Mouse (Mus musculus) kidney, postnatal 14 days (tissue): ENCODE data around the gene Olfr1150-ps1.

Experiments used
- DNase-seq: peaks from one replicate; pipeline ENCODE4 v3.0.0; 2022; ENCODE audit warnings: mixed read lengths

Gene Olfr1150-ps1

DNA sequence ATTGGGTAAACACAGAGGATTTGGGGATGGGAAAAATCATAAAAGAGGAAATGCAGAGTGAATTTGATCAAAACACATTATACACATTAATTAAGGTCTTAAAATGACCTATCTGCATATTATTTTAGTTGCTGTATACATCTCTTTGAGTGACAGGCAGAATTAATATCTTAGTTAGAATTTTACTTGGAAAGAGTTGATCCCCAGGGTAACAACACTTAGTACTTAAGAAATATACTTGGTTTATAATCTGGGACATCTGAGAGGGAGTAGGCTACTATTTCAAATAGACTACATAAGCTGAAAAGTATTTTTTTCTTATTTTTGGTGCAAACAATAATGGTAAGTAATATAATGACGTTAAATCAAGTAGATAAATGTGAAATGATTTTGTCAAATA lies at the start of gene Olfr1150-ps1:
Gene Olfr1150-ps1, plus strand, starts transcription at position 301 of the 400 bp plus-strand sequence.
- DNase-seq, result no peak

DNA sequence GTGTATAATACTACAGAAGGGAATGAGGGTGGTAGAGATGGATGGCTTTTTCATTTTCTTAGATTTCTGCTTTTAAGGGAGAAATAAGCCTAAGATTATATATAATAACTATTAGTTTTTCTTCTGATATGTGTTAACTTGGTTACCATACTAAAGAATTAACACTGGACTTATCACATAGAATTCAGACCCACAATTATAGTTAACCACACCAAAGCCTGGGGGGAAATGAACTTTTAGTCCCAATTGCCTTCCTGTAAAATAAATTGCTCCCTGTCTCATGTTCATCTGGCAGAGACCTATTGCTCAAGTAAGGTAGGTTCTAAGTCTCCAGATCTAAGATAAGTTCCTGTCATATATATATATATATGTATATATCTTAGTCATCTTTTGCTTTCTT lies 43.5 kb upstream of the Olfr1150-ps1 start, which contains the start of gene Olfr1143:
Gene Olfr1143, plus strand, starts transcription at position 301 of the 400 bp plus-strand sequence.
- no peak for DNase-seq

DNA sequence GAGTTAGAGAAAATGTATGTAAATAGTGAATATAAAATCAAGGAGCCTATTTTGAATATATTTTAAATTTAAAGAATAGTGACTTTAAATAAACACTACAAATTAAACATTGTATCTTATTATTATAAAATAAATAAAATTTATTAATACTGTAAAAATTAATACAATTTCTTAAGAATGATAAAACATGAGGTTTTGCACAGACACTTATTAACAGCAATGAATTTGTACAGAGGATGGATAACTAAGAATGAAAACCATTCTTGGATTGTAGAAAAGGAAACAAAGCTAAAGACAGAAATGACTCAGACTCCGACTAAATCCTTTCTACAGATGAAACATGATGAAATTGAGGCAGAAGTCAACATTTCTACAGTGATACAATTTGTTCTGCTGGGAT lies 34.3 kb upstream of the Olfr1150-ps1 start, which contains the start of gene Olfr1145:
Gene Olfr1145, plus strand, starts transcription at position 301 of the 400 bp plus-strand sequence.
- no peak for DNase-seq

DNA sequence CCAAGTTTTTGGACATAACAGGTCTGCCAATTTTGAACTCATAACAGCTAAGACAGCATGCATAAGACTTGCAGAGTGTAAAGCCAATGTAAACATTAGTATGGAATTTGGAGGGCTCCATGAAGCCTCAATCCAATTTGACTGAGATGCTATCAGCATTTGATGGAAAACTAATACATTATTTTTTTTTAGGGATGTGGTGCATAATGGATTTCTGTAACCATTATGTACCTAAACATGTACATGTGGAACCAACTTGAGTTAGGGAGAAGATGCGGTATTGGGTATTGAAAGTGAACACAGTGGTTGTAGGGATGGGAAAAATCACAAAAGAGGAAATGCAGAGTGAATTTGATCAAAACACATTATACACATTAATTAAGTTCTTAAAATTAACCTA lies 13.6 kb upstream of the Olfr1150-ps1 start, which contains the start of gene Olfr1148:
Gene Olfr1148, plus strand, starts transcription at position 301 of the 400 bp plus-strand sequence.
- DNase-seq, result no peak

GRCm38 (mm10) chr2:87855562-87855961 lies 11.8 kb downstream of the Olfr1150-ps1 start, which contains the start of gene Olfr1151:
TSS of gene Olfr1151 (plus strand) at chr2:87855862.
- DNase-seq, result no peak

- DNase-seq, result no peak
Measured at GRCm38 (mm10) chr2:87866192-87866591, 22.4 kb downstream of the Olfr1150-ps1 start, which contains the start of gene Olfr1152. TSS of gene Olfr1152 (plus strand) at chr2:87866492.

GRCm38 (mm10) chr2:87894662-87895061 lies 50.9 kb downstream of the Olfr1150-ps1 start, which contains the start of gene Olfr1153:
TSS of gene Olfr1153 (plus strand) at chr2:87894962.
- no peak for DNase-seq
